Mouse (Mus musculus): Measurements from ENCODE around the gene Ap3s2. TPM values are rescaled to one million over a fixed set of nuclear protein-coding genes. Genes with fewer than 3 reads are reported as not detected.
A peak's percentile ranks its signal among the peaks of the same experiment; 100 is the strongest.

The Ap3s2 gene
- total and polyA plus RNA-seq, 2 experiments from 2014 or later: 32.0 to 35.7 TPM

- Histone ChIP-seq H3K4me2 (ENCODE audit: low read depth, low read length) (no peak overlapping the region), H3K36me3 (ENCODE audit: insufficient read depth, low read length) (no peaks in the 10 kb centered on the region), H3K9ac (replicated peaks; ENCODE audit: low read length) (no peak overlapping the region), H3K4me1 (ENCODE audit: insufficient read depth, low read length) (no peaks in the 10 kb centered on the region), H3K4me3 (ENCODE audit: low read length) (no peak overlapping the region), H3K9me3 (ENCODE audit: low read length) (no peaks in the 10 kb centered on the region), H3K27me3 (ENCODE audit: insufficient read depth, low read length) (no peaks in the 10 kb centered on the region), H3K27ac (no peak overlapping the region)
- ATAC-seq (no peak), DNase-seq (ENCODE audit: low spot score) (no peak)
- TF ChIP-seq CTCF (IDR thresholded peaks at IDR 0.05; ENCODE audit: low read depth): no peak
Observed at GRCm38 (mm10) chr7:79832980-79833379, 87.5 kb downstream of the Ap3s2 start.

- no peak for TF ChIP-seq CTCF (IDR thresholded peaks at IDR 0.05; ENCODE audit: low read depth)
- no peaks in the 10 kb centered on the region for H3K27me3 ChIP-seq (ENCODE audit: insufficient read depth, low read length)
- H3K4me1 ChIP-seq (ENCODE audit: insufficient read depth, low read length): no peaks in the 10 kb centered on the region
- ATAC-seq (no peak), DNase-seq (ENCODE audit: low spot score) (peak; percentile 23)
- H3K4me2 ChIP-seq (ENCODE audit: low read depth, low read length): no peak overlapping the region
- no peaks in the 10 kb centered on the region for H3K36me3 ChIP-seq (ENCODE audit: insufficient read depth, low read length)
- no peak overlapping the region for H3K9ac ChIP-seq (replicated peaks; ENCODE audit: low read length)
- no peaks in the 10 kb centered on the region for H3K9me3 ChIP-seq (ENCODE audit: low read length)
- H3K27ac ChIP-seq: peak overlapping the region; percentile 8; the same call in 1 of the 2 replicates
- H3K4me3 ChIP-seq (ENCODE audit: low read length): no peak overlapping the region
- WGBS: 56% methylated on average over 6 of the region's 6 CpGs
Observed at GRCm38 (mm10) chr7:79831585-79831984, 88.9 kb downstream of the Ap3s2 start.

DNA sequence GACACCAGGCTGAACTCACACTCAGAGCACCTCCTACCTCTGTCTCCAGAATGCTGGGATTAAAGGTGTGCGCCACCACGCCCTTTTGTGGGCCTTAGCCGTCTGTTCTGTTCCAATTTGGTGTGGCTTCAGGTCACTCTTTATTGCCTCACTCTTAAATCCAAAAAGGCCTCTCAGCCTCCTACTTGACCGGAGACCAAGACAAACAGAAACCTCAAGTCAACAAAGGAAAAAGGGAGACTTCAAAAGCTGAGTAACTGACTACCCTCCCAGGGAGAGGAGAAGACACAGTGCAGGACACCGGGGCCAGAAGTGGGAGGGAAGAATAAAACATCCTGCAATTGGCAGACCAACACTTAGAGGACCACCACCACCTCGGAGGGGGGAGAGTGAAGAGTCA is 89.3 kb downstream of the Ap3s2 start:
- Histone ChIP-seq H3K27ac (no peak overlapping the region), H3K4me3 (ENCODE audit: low read length) (no peak overlapping the region), H3K4me1 (ENCODE audit: insufficient read depth, low read length) (no peaks in the 10 kb centered on the region), H3K4me2 (ENCODE audit: low read depth, low read length) (no peak overlapping the region), H3K9me3 (ENCODE audit: low read length) (no peaks in the 10 kb centered on the region), H3K9ac (replicated peaks; ENCODE audit: low read length) (no peak overlapping the region), H3K36me3 (ENCODE audit: insufficient read depth, low read length) (no peaks in the 10 kb centered on the region), H3K27me3 (ENCODE audit: insufficient read depth, low read length) (no peaks in the 10 kb centered on the region)
- 78% methylated on average over 6 of the region's 6 CpGs for WGBS
- no peak for DNase-seq (ENCODE audit: low spot score)
- no peak for TF ChIP-seq CTCF (IDR thresholded peaks at IDR 0.05; ENCODE audit: low read depth)
- ATAC-seq: no peak

DNA sequence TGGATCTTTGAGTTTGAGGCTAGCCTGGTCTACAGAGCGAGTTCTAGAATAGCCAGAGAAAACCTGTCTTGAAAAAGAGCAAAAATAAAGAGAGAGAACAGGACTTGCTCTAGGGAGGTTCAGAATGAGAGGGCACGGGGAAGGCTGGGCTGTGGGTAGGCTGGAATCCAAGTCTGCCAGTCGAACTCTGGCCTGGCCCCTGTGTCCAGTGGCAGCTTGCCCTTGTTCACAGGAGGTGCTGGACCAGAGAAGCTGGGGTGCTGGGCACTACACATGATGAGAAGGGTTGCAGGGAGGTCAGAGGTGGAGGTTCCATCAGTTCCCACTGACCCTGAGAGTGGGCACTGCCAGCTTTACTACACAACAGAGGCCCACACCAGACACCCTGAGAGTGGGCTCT is 92.1 kb downstream of the Ap3s2 start:
- no peak for TF ChIP-seq CTCF (IDR thresholded peaks at IDR 0.05; ENCODE audit: low read depth)
- H3K4me1 ChIP-seq (ENCODE audit: insufficient read depth, low read length): no peaks in the 10 kb centered on the region
- no peak for ATAC-seq
- H3K9me3 ChIP-seq (ENCODE audit: low read length): no peaks in the 10 kb centered on the region
- WGBS: 76% methylated on average over 3 of the region's 3 CpGs
- H3K36me3 ChIP-seq (ENCODE audit: insufficient read depth, low read length): no peaks in the 10 kb centered on the region
- H3K9ac ChIP-seq (replicated peaks; ENCODE audit: low read length): no peak overlapping the region
- DNase-seq (ENCODE audit: low spot score): no peak
- H3K4me3 ChIP-seq (ENCODE audit: low read length): no peak overlapping the region
- H3K27me3 ChIP-seq (ENCODE audit: insufficient read depth, low read length): no peaks in the 10 kb centered on the region
- H3K27ac ChIP-seq: no peak overlapping the region
- no peak overlapping the region for H3K4me2 ChIP-seq (ENCODE audit: low read depth, low read length)

Small RNAs within 50 kb of the gene (microRNA-seq; reads per million reads assigned to microRNA genes)
- gene Gm24541: 0 reads per million in 2 experiments

Other genes with a start within 250 kb of the Ap3s2 start
- gene Kif7, start 204.9 kb downstream of the Ap3s2 start, total RNA-seq (2014; rRNA removed): 7.3 and 8.5 TPM in 2 replicates
- gene Kif7, start 204.9 kb downstream of the Ap3s2 start, polyA plus RNA-seq (2015; fragmentation: Nextera tagmentation; extraction: Ambion mirVana): 1.9 and 2.3 TPM in 2 replicates
- gene Plin1, start 187.7 kb downstream of the Ap3s2 start, total RNA-seq (2014; rRNA removed): 0.21 and 7.3 TPM in 2 replicates
- gene Plin1, start 187.7 kb downstream of the Ap3s2 start, polyA plus RNA-seq (2015; fragmentation: Nextera tagmentation; extraction: Ambion mirVana): 0.33 and 0.44 TPM in 2 replicates
- 2.9 and 3.2 TPM in 2 replicates for gene Pex11a, start 177.5 kb downstream of the Ap3s2 start, total RNA-seq (2014; rRNA removed)
- 13.5 and 14.0 TPM in 2 replicates for gene Pex11a, start 177.5 kb downstream of the Ap3s2 start, polyA plus RNA-seq (2015; fragmentation: Nextera tagmentation; extraction: Ambion mirVana)
- 0.54 and 1.3 TPM in 2 replicates for gene Wdr93, start 177.5 kb downstream of the Ap3s2 start, total RNA-seq (2014; rRNA removed)
- 0.24 and 0.30 TPM in 2 replicates for gene Wdr93, start 177.5 kb downstream of the Ap3s2 start, polyA plus RNA-seq (2015; fragmentation: Nextera tagmentation; extraction: Ambion mirVana)
- 0.32 and 0.52 TPM in 2 replicates for gene Mesp1, start 126.9 kb downstream of the Ap3s2 start, total RNA-seq (2014; rRNA removed)
- gene Mesp1, start 126.9 kb downstream of the Ap3s2 start, polyA plus RNA-seq (2015; fragmentation: Nextera tagmentation; extraction: Ambion mirVana): 0.63 and 0.83 TPM in 2 replicates
- 1.5 and 1.7 TPM in 2 replicates for gene Mesp2, start 109.9 kb downstream of the Ap3s2 start, total RNA-seq (2014; rRNA removed)
- 1.1 and 1.5 TPM in 2 replicates for gene Mesp2, start 109.9 kb downstream of the Ap3s2 start, polyA plus RNA-seq (2015; fragmentation: Nextera tagmentation; extraction: Ambion mirVana)
- 4.1 and 12.1 TPM in 2 replicates for gene Anpep, start 59.6 kb downstream of the Ap3s2 start, total RNA-seq (2014; rRNA removed)
- 3.7 and 5.0 TPM in 2 replicates for gene Anpep, start 59.6 kb downstream of the Ap3s2 start, polyA plus RNA-seq (2015; fragmentation: Nextera tagmentation; extraction: Ambion mirVana)
- gene Arpin, start 14.7 kb upstream of the Ap3s2 start, total RNA-seq (2014; rRNA removed): 29.6 and 34.3 TPM in 2 replicates
- 16.1 and 16.6 TPM in 2 replicates for gene Arpin, start 14.7 kb upstream of the Ap3s2 start, polyA plus RNA-seq (2015; fragmentation: Nextera tagmentation; extraction: Ambion mirVana)
- gene Zfp710, start 104.2 kb upstream of the Ap3s2 start, total RNA-seq (2014; rRNA removed): 25.8 and 29.7 TPM in 2 replicates
- gene Zfp710, start 104.2 kb upstream of the Ap3s2 start, polyA plus RNA-seq (2015; fragmentation: Nextera tagmentation; extraction: Ambion mirVana): 8.4 and 10.3 TPM in 2 replicates
- gene Idh2, start 194.7 kb upstream of the Ap3s2 start, total RNA-seq (2014; rRNA removed): 126 and 161 TPM in 2 replicates
- 152 and 158 TPM in 2 replicates for gene Idh2, start 194.7 kb upstream of the Ap3s2 start, polyA plus RNA-seq (2015; fragmentation: Nextera tagmentation; extraction: Ambion mirVana)